Mouse (Mus musculus) neural tube, embryonic 14.5 days (tissue): ENCODE data around the gene Dis3l. TPM values are rescaled to one million over a fixed set of nuclear protein-coding genes. Genes with fewer than 3 reads are reported as not detected.
"Not testable (repeated sequence)": the region's sequence is repeated elsewhere in the genome, so short reads cannot be mapped to it uniquely, and the experiment has no call there.

Source experiments
- ATAC-seq: fragments of 200-750 bp; cut with Nextera tagmentation; 2 replicates; pipeline ENCODE4 v1.8.0; 2017; ENCODE audit warnings: low read depth, mild to moderate bottlenecking, moderate TSS enrichment, moderate library complexity
- H3K27ac ChIP-seq: fragments of 300-500 bp; sonication (generic); 2 replicates; pipeline ENCODE4 v1.5.1; 2014; ENCODE audit warnings: low read depth, mild to moderate bottlenecking, control low read depth, low read length, moderate library complexity, mixed read lengths
- H3K27me3 ChIP-seq: fragments of 300-500 bp; sonication (generic); 2 replicates; pipeline ENCODE4 v1.6.1; 2014; ENCODE audit warnings: low read length; ENCODE audit not compliant: control insufficient read depth, insufficient read depth
- H3K36me3 ChIP-seq: fragments of 300-500 bp; sonication (generic); 2 replicates; pipeline ENCODE4 v1.6.1; 2014; ENCODE audit warnings: low read length, mixed read lengths; ENCODE audit not compliant: control insufficient read depth, insufficient read depth
- H3K4me1 ChIP-seq: fragments of 300-500 bp; sonication (generic); 2 replicates; pipeline ENCODE4 v1.6.1; 2014; ENCODE audit warnings: low read length; ENCODE audit not compliant: control insufficient read depth, insufficient read depth
- H3K4me2 ChIP-seq: fragments of 300-500 bp; sonication (generic); 2 replicates; pipeline ENCODE4 v1.6.1; 2014; ENCODE audit warnings: mild to moderate bottlenecking, low read depth, low read length, control low read depth
- H3K4me3 ChIP-seq: fragments of 300-500 bp; sonication (generic); 2 replicates; pipeline ENCODE4 v1.5.1; 2014; ENCODE audit warnings: low read depth, low read length, control low read depth, mixed read lengths
- H3K9ac ChIP-seq: fragments of 300-500 bp; sonication (generic); replicated peaks from 2 replicates; pipeline ENCODE4 v1.6.1; 2014; ENCODE audit warnings: low read depth, mild to moderate bottlenecking, control low read depth, low read length, mixed read lengths
- H3K9me3 ChIP-seq: fragments of 300-500 bp; sonication (generic); 2 replicates; pipeline ENCODE4 v1.6.1; 2016; ENCODE audit warnings: low read length; ENCODE audit not compliant: control insufficient read depth
- WGBS: fragments of 180-500 bp; shearing (Covaris S2); extraction: QIAGEN DNeasy Blood & Tissue Kit; methylation state at CpG from one replicate; pipeline ENCODE4 v1.1.7; 2014; 5-methylcytosine and 5-hydroxymethylcytosine counted together
- polyA plus RNA-seq: library from polyadenylated mRNA; unstranded; fragments of >200 nt; fragmentation: Nextera tagmentation; extraction: Ambion mirVana; gene quantifications from 2 replicates; pipeline ENCODE4 v1.2.1, GENCODE M21; 2014

The Dis3l gene
- polyA plus RNA-seq, 1 experiment from 2014 or later, result 21.5 TPM

DNA sequence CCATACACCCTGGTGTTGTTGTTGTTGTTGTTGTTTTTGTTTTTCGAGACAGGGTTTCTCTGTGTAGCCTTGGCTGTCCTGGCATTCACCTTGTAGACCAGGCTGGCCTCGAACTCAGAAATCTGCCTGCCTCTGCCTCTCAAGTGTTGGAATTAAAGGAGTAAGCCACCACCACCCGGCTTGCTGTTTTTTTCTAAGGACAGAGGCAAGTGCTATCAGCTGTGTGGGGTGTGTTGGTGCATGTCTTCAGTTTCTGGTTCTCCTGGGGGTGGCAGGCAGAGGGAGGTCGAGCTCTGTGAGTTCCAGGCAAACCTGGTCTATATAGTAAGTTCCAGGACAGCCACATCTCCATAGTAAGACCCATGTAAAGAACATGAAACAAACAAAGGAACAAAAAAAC is 66.8 kb downstream of the Dis3l start:
- H3K9ac ChIP-seq, result no peak overlapping the region
- H3K4me2 ChIP-seq, result no peak overlapping the region
- no peak overlapping the region for H3K4me3 ChIP-seq
- no peaks in the 10 kb centered on the region for H3K36me3 ChIP-seq
- no peaks in the 10 kb centered on the region for H3K9me3 ChIP-seq
- H3K4me1 ChIP-seq, result no peaks in the 10 kb centered on the region
- no peak overlapping the region for H3K27ac ChIP-seq
- WGBS, result 84% methylated on average over 4 of the region's 4 CpGs
- ATAC-seq, result no peak
- H3K27me3 ChIP-seq, result no peaks in the 10 kb centered on the region

DNA sequence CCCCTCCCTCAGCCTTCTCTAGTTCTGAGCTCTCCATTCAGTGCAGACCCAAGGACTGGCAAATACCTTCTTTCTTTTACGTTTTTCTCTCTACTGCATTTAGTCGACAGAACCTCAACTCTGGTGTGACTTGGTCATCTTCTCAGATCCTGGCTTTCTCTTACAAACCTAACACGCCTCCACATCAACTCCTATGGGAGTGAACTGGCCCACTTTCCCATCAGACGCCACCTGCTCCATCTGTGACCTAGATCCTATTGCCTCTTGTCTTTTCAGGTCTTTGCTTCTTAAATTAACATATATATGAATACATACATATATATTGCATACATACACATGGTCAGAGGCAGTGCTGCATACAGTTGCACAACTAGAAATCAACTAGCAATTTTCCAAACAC is 67.3 kb downstream of the Dis3l start:
- ATAC-seq, result no peak
- no peak overlapping the region for H3K27ac ChIP-seq
- H3K36me3 ChIP-seq, result no peaks in the 10 kb centered on the region
- H3K4me1 ChIP-seq, result no peaks in the 10 kb centered on the region
- H3K9me3 ChIP-seq, result no peaks in the 10 kb centered on the region
- no peak overlapping the region for H3K4me3 ChIP-seq
- no peaks in the 10 kb centered on the region for H3K27me3 ChIP-seq
- WGBS, result 74% methylated on average over 4 of the region's 4 CpGs
- no peak overlapping the region for H3K9ac ChIP-seq
- H3K4me2 ChIP-seq, result no peak overlapping the region

GRCm38 (mm10) chr9:64272611-64273010 is 68.5 kb downstream of the Dis3l start:
- 40% methylated on average over 7 of the region's 7 CpGs for WGBS
- no peak for ATAC-seq
- H3K27ac ChIP-seq, result no peak overlapping the region

DNA sequence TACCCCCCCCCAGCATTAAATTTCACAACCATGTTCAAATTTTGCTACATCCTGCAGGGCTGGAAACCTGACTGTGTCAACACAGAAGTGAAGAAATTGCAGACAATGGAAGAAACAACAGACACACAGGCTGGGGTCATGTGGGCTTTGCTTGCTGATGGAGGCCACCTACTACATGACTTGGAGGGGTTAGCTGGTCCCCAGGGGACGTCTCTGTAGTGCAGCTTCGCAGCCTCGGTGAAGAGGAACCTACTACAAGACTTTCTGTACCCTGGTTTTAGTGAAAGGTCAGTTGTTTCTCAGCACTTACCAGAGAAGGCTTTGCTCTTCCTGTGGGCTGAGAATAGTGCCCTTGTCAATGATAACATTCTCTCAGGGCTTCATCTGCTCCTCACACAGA is 69.8 kb downstream of the Dis3l start:
- ATAC-seq, result no peak

More at GRCm38 (mm10) chr9:64272611-64273010, 68.5 kb downstream of the Dis3l start:
- no peak overlapping the region for H3K9ac ChIP-seq
- H3K36me3 ChIP-seq, result no peaks in the 10 kb centered on the region
- no peaks in the 10 kb centered on the region for H3K9me3 ChIP-seq
- no peak overlapping the region for H3K4me2 ChIP-seq
- no peak overlapping the region for H3K4me3 ChIP-seq
- H3K27me3 ChIP-seq, result no peaks in the 10 kb centered on the region
- H3K4me1 ChIP-seq, result no peaks in the 10 kb centered on the region

GRCm38 (mm10) chr9:64268836-64269235 is 72.3 kb downstream of the Dis3l start:
- not testable (repeated sequence) for H3K4me1 ChIP-seq, H3K27ac ChIP-seq, H3K4me2 ChIP-seq, H3K9me3 ChIP-seq, H3K9ac ChIP-seq, H3K36me3 ChIP-seq, ATAC-seq, H3K4me3 ChIP-seq, H3K27me3 ChIP-seq
- WGBS, result 95% methylated on average over 8 of the region's 8 CpGs

More for the DNA sequence above, 69.8 kb downstream of the Dis3l start:
- Histone ChIP-seq H3K4me1 (no peaks in the 10 kb centered on the region), H3K27me3 (no peaks in the 10 kb centered on the region), H3K4me3 (no peak overlapping the region), H3K36me3 (no peaks in the 10 kb centered on the region), H3K9ac (no peak overlapping the region), H3K4me2 (no peak overlapping the region), H3K9me3 (no peaks in the 10 kb centered on the region), H3K27ac (no peak overlapping the region)
- WGBS, result 76% methylated on average over 3 of the region's 3 CpGs

DNA sequence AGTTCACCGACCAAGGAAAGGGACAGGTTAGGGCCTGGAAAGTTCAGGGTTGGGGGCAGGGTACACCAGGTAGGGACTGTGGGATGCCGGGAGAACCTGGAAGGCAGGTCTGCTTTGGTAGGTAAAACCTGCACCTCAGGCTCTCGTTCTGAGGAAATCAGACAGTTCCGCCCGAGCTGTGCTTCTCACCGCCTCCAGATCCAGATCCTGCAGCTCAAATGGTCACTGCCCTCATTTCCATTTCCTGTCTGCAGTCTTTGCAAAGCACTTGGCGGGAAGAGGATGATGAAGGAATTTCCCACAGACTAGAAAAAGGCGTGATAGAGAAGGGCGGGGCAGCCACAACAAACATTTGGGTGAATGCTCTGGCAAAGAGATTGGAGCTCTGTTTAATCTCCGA is 72.9 kb downstream of the Dis3l start:
- Histone ChIP-seq H3K9me3 (no peaks in the 10 kb centered on the region), H3K36me3 (no peaks in the 10 kb centered on the region), H3K4me1 (no peaks in the 10 kb centered on the region), H3K4me3 (no peak overlapping the region), H3K27me3 (no peaks in the 10 kb centered on the region), H3K27ac (no peak overlapping the region), H3K9ac (no peak overlapping the region), H3K4me2 (no peak overlapping the region)
- WGBS, result 92% methylated on average over 10 of the region's 10 CpGs
- ATAC-seq, result no peak

DNA sequence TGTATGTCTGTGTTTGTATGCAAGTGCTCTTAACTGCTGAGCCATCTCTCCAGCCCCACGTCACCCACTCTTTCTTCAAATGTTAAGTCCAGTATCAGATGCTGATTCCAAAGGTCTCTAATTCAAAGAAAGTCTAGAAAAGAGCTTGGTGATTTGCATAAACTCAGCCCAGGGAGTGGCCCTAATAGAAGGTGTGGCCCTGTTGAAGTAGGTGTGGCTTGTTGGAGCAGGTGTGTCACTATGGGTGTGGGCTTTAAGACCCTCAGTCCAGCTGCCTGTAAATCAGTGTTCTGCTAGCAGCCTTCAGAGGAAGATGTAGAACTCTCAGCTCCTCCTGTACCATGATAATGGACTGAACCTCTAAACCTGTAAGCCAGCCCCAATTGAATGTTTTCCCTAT is 73.9 kb downstream of the Dis3l start:
- Histone ChIP-seq H3K27ac (no peak overlapping the region), H3K9me3 (no peaks in the 10 kb centered on the region), H3K4me2 (no peak overlapping the region), H3K27me3 (no peaks in the 10 kb centered on the region), H3K4me1 (no peaks in the 10 kb centered on the region), H3K9ac (no peak overlapping the region), H3K36me3 (no peaks in the 10 kb centered on the region), H3K4me3 (no peak overlapping the region)
- 92% methylated on average over 1 of the region's 1 CpGs for WGBS
- ATAC-seq, result no peak

GRCm38 (mm10) chr9:64264813-64265212 is 76.3 kb downstream of the Dis3l start:
- Histone ChIP-seq H3K4me1 (no peaks in the 10 kb centered on the region), H3K4me2 (no peak overlapping the region), H3K27me3 (no peaks in the 10 kb centered on the region), H3K9ac (no peak overlapping the region), H3K36me3 (no peaks in the 10 kb centered on the region), H3K4me3 (no peak overlapping the region), H3K9me3 (no peaks in the 10 kb centered on the region), H3K27ac (no peak overlapping the region)
- ATAC-seq, result no peak
- WGBS, result 55% methylated on average over 1 of the region's 1 CpGs

GRCm38 (mm10) chr9:64261023-64261422 is 80.1 kb downstream of the Dis3l start:
- no peak overlapping the region for H3K9ac ChIP-seq
- no peaks in the 10 kb centered on the region for H3K9me3 ChIP-seq
- ATAC-seq, result no peak
- no peak overlapping the region for H3K4me3 ChIP-seq
- no peaks in the 10 kb centered on the region for H3K4me1 ChIP-seq
- no peak overlapping the region for H3K27ac ChIP-seq
- H3K4me2 ChIP-seq, result no peak overlapping the region
- no peaks in the 10 kb centered on the region for H3K36me3 ChIP-seq
- H3K27me3 ChIP-seq, result no peaks in the 10 kb centered on the region
- 92% methylated on average over 4 of the region's 4 CpGs for WGBS

- H3K36me3 ChIP-seq, result no peaks in the 10 kb centered on the region
- WGBS, result 95% methylated on average over 5 of the region's 5 CpGs
- ATAC-seq, result no peak
- no peaks in the 10 kb centered on the region for H3K27me3 ChIP-seq
- no peak overlapping the region for H3K27ac ChIP-seq
- H3K9me3 ChIP-seq, result no peaks in the 10 kb centered on the region
- H3K9ac ChIP-seq, result no peak overlapping the region
- no peaks in the 10 kb centered on the region for H3K4me1 ChIP-seq
- no peak overlapping the region for H3K4me2 ChIP-seq
- H3K4me3 ChIP-seq, result no peak overlapping the region
Observed at GRCm38 (mm10) chr9:64259906-64260305, 81.2 kb downstream of the Dis3l start.
